Mouse (Mus musculus) thymus, adult 18-20 months (tissue): ENCODE results near the gene Cela1.

Experiments used
- DNase-seq, 2 experiments: peaks; one replicate each; pipeline ENCODE4 v3.0.0; 2022; ENCODE audit warnings: mixed read lengths in 2 of 2

Gene Cela1

GRCm38 (mm10) chr15:100667871-100668545 lies 19.7 kb downstream of the Cela1 start:
- peak; percentile 42 to 63 for DNase-seq

GRCm38 (mm10) chr15:100667420-100667819 lies 20.3 kb downstream of the Cela1 start:
- DNase-seq, result no peak

DNA sequence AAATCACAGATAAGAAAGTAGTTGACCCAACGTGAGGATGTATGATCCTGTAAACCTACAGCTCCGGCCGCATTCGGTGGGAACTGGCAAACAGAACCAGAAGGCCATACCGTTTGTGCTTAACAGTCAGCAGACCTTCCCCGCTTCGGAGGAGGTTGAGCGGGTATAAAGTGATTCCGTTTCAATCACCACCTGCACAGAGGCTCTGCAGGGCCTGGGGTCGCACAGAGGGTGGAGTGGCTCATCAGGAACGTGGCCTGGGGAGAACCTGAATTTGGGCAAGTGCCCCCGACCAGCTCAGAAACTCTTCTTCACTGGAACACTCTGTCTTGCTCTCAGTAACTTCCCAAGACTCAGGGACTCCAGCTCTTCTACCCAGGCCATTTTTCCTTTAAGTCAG lies 20.9 kb downstream of the Cela1 start:
- peak in 1 of 2 experiments; percentile 30 for DNase-seq

GRCm38 (mm10) chr15:100666219-100666696 lies 21.5 kb downstream of the Cela1 start:
- DNase-seq, result peak in 1 of 2 experiments; percentile 28

- no peak for DNase-seq
Observed at GRCm38 (mm10) chr15:100665411-100666218, 22.1 kb downstream of the Cela1 start.

- DNase-seq, result peak; percentile 59 to 79
Observed at GRCm38 (mm10) chr15:100664813-100665274, 22.9 kb downstream of the Cela1 start.

- DNase-seq, result no peak
Observed at GRCm38 (mm10) chr15:100660805-100661204, 26.9 kb downstream of the Cela1 start.

- DNase-seq, result no peak
Observed at GRCm38 (mm10) chr15:100660306-100660705, 27.4 kb downstream of the Cela1 start.

GRCm38 (mm10) chr15:100655201-100655600 lies 32.5 kb downstream of the Cela1 start:
- no peak for DNase-seq

DNA sequence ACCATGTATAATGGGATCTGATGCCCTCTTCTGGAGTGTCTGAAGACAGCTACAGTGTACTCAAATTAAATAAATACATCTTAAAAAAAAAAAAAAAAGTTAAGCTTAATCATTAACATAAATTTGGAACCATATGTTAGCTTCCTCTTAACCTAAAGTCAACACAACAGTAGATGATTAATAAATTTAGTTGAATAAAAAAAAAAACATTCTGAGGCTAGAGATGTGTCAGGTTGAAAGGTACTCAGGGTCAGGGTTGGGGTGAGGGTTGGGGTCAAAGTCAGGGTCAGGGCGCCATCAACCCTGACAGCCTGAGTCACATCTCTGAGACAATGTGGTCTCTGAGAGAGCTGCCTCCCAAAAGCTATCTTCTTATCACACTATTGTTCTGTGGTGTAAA lies 33.5 kb downstream of the Cela1 start:
- no peak for DNase-seq

DNA sequence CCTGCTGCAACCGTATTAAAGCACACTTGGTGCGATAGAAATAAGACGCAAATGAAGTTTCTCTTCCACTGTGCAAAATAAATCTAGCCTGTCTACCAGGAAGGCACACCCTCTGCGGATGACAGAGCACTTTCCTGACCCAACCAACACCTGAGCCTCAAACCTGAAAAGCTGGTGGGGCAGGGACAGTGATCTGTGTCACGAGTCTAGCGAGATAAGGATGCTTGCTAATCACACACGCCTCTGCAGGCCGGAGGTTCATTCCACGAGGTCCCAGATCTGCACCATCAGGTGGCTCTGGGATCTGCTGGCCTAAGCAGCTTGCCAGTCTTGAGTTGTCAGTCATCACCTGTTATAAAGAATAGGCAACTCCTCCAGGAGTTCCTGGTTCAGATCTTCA lies 36.1 kb downstream of the Cela1 start:
- no peak for DNase-seq

GRCm38 (mm10) chr15:100650111-100650510 lies 37.6 kb downstream of the Cela1 start:
- no peak for DNase-seq

GRCm38 (mm10) chr15:100646161-100646560 lies 41.6 kb downstream of the Cela1 start:
- no peak for DNase-seq

DNA sequence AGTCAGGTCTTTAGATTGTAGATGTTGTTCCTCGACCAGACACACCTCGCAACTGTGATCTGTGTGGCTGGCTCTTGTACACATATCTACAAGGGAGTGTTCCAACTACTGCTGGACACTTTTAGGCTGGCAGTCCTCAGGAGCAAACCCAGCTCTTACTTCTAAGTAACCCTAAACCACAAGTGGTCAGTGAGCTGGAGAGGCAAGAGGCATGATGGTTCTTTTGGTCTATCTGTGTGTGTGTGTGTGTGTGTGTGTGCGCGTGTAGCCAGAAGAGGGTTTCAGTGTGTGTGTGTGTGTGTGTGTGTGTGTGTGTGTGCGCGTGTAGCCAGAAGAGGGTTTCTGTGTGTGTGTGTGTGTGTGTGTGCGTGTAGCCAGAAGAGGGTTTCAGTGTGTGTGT lies 45.3 kb downstream of the Cela1 start:
- no peak for DNase-seq

- DNase-seq, result no peak
Observed at GRCm38 (mm10) chr15:100641226-100641810, 46.4 kb downstream of the Cela1 start.

- no peak for DNase-seq
Observed at GRCm38 (mm10) chr15:100639972-100640750, 47.6 kb downstream of the Cela1 start.

DNA sequence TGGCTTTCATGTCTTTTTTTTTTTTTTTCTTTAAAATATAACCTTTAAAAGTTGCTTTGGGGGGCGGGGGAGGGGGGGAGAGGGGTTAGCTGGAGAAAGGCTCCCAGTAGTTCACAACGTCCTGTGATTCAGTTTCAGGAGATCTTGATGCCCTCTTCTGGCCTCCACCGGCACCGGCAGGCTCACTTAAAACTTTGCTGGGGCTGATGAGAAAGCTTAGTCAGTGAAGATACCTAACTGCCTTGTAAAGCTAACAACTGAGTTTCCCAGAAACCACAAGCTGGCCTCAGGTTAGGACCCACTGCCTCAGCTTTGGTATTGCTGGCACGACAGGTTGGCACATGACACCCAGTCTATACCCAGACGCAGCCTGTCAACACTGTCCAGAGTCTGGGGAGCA lies 50.1 kb downstream of the Cela1 start:
- DNase-seq, result peak; percentile 36 to 48

GRCm38 (mm10) chr15:100636700-100637501 lies 50.8 kb downstream of the Cela1 start, which contains the start of gene Smagp:
Gene Smagp, minus strand, starts transcription at chr15:100636940.
- DNase-seq, result peak in 1 of 2 experiments; percentile 17

DNA sequence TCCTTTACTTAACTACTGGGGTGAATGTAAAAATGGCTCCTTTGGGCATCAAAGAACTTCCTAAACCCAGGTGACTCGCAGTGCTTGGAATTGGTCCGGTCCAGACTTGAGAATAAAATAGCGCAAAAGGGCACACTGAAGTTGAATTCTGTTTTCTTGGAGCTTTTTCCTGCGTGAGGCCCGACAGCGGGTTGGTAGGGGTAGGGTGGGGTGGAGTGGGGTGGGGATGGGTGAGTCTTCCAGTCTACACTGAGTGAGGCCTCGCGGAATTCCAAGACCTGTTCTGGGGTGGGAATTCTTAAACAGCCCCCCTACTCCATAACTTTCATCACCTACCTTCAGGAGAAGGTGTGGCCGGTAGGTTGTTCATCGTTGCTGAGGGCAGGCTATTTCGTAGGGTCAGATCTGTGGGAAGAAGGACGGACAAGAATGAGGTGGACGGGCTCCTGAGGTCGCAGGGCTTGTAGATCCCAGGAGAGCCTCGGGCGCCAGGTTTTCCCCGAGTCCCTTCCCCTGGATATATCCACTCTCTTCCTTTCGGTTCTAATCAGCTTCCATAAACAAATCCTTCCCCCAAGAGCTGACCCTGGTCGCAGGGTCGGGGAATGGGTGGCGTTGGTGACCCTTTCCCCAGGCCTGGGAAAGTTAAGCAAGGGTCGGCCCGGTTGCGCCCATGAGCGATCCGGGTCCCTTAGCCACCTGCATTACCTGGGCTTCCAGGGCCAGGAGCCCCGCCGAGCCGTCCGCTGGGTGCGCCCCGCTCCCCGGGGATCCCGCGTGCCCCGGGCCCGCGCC lies 51.7 kb downstream of the Cela1 start:
- DNase-seq, result no peak

DNA sequence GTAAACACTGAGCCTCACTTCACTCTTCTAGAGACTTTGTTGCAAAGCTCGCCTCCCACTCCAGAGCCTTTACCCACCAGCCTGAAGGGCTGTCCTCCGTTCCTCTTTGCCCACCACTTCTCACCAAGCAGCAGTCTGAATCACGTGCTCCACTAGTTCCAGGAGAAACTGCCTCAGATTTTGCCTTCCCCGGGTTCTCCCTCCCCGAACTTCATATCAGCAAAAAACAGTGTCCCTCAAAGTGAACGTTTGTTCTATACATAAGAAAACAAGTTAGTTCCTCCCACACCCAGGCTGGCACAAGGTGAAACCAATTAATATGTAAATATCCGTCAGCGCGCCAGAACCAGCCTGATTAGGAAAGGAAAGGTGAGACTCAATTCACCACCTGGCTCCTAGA lies 52.5 kb downstream of the Cela1 start:
- no peak for DNase-seq

DNA sequence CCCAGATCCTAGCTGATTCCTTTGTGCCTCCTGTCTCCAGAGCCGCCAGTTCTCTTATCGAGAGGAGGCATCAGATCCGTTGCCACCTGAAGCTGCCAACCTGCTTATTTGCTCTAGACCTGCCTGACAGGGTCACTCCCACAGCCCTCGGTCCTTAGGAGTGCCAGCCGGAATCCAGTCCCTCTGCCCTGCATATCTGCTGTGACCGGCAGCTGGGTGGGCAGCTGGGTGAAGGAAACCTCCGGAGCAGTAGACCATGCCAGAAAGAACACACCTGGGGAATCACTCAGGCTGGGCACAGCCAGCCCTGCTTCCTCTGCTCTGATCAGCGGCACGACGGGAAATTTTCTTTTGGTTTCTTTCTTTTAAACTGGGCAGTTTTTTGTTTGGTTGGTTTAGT lies 54.4 kb downstream of the Cela1 start:
- DNase-seq, result no peak
